Mouse (Mus musculus) testis, postnatal 14 days (tissue): ENCODE measurements around the gene Chid1.
A peak's percentile ranks its signal among the peaks of the same experiment; 100 is the strongest.

Experiments used
- DNase-seq: peaks from one replicate; pipeline ENCODE4 v3.0.0; 2021; ENCODE audit warnings: low spot score

Chid1 gene

GRCm38 (mm10) chr7:141558946-141559345 is 19.3 kb upstream of the Chid1 start:
- DNase-seq, result no peak

- no peak for DNase-seq
Measured at GRCm38 (mm10) chr7:141558329-141558776, 18.7 kb upstream of the Chid1 start.

DNA sequence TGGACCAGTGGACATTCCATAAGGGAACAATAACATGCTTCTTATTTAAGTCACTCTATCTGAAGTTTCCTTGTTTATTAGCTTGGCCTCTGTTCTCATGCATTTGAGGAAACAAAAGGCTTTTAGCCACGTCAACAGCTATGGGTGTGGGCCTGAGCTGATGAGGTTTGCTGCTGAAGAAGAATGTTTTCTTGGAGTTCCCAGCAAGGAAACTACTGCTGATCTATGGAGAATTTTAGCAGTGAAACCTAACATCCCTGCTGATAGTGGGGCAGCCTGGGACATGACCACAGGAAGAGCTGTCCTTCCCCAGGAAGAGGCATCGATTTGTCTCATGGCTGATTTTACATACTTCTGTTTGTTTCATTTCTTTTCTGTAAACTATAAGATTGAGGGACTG is 10.8 kb upstream of the Chid1 start:
- DNase-seq, result no peak

- no peak for DNase-seq
Measured at GRCm38 (mm10) chr7:141549432-141550061, 9.9 kb upstream of the Chid1 start.

DNA sequence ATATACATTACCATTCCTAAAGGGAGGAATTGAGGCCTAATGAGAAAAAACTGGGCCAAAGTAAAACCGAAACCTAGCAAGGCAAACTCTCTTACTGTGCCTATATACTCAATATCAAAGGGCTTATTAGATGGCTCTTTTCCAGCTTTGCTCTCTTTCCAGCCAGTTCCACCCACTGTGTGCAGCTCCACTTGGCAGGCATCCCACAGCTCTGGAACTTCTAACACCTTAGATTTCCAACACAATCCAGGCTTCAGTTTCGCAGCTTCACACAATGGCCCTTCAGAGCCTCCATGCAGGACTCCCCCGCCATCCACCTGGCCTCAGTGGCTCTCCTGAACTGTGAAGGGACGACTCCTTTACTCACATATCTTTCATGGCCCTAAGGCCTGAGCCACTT is 5.0 kb upstream of the Chid1 start:
- DNase-seq, result no peak

DNA sequence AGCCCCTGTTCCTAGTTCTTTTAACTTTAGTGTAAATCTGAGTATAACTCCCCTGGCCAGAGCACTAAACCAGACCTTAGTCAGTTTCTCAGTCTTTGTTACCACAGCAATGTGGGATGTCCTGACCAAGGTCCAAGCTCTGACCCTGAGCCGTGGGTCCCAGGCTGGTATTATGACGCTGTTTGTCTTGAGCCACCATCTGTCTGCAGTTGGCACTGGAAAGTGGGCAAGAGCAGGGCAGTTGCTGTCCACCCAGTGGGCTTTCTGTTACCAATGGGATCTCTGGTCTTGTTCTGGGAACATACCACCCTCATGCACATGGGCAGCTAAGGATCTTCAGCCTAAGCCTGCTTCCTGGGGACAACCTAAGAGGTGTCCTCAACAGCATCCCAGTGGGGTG is 2.9 kb upstream of the Chid1 start:
- DNase-seq, result no peak

GRCm38 (mm10) chr7:141541681-141542080 is 2.0 kb upstream of the Chid1 start:
- no peak for DNase-seq

GRCm38 (mm10) chr7:141540312-141541081 is 840 bp upstream of the Chid1 start:
- DNase-seq, result peak; percentile 46

- DNase-seq, result no peak
Measured at GRCm38 (mm10) chr7:141538852-141539555, 653 bp downstream of the Chid1 start.

- DNase-seq, result no peak
Measured at GRCm38 (mm10) chr7:141535570-141535969, 4.1 kb downstream of the Chid1 start.

- DNase-seq, result no peak
Measured at GRCm38 (mm10) chr7:141525580-141525925, 14.1 kb downstream of the Chid1 start.

GRCm38 (mm10) chr7:141524760-141525579 is 14.7 kb downstream of the Chid1 start:
- DNase-seq, result peak; percentile 38

DNA sequence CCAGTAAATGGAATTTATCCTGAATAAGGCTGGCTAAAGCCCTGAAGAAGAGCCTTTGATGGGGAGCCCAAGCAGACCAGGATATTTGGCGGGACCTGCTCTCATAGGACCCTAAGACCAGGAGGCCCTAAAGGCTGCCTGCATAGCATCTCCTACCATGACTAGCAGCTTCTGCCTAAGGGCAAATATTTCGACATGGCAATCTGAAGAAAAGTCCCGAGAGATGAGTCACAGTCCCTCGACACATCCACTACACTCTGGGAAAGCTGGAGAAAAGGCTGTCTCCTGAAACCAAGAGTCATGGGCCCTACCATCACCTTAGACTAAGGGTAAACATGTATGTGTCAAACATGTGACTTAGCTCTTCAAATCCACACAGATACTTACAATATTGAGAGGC is 15.4 kb downstream of the Chid1 start:
- no peak for DNase-seq

- DNase-seq, result no peak
Measured at GRCm38 (mm10) chr7:141523007-141523406, 16.6 kb downstream of the Chid1 start.

- no peak for DNase-seq
Measured at GRCm38 (mm10) chr7:141519795-141520194, 19.9 kb downstream of the Chid1 start.

DNA sequence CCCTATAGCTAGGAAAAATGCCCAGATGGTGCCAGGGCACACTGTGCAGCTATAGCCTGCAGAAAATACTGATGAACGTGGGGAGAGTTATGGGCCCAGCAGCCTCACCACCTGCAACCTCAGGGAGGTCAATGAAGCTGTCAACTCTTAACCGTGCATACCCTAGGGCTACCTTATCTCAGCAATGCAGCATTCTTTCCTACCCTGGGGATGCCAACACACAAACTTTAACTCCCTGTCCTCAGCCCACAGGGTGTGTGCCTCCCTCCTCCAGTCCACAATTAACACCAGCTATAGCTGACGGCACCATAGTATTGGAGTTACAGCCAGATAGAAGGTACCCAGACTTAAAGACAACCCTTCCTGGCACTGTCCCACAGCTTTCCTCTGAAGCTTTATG is 20.7 kb downstream of the Chid1 start:
- DNase-seq, result no peak

DNA sequence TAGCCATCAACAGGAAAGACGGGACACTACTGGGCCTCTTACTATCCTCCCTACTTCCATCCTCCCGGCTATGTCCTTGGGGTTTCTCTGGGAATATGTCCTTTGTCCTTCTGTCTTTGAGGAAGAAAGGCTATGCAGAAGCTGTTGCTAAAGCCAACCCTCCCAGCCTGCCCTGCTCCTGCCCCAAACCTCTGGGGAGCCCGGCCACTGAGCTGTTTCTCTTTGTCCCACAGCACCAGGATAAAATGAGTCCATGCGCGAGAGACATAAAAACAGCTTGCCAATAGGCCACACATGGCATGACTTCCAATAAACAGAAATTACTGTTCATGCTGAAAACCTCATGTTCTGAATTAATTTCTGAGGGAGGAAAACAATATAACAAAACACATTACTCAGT is 21.4 kb downstream of the Chid1 start:
- no peak for DNase-seq

DNA sequence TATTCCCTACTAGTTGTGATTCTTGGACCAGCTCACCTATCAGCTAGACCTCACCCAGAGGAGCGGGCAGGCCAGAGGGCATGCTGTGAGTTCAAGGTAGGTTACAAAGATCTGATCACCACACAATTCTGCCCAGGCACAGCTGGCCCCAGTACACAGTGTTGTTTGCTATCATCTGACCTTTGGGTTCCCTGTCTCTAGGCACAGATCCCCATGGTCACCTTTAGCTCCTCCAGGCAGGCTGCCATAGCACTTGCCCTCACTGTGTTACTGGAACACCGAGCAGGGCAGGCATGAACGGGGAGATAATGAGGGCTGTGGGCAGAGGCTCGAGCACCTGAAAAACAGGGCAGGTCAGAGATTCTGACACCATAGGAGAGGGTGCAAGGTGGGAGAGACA is 22.0 kb downstream of the Chid1 start:
- no peak for DNase-seq

DNA sequence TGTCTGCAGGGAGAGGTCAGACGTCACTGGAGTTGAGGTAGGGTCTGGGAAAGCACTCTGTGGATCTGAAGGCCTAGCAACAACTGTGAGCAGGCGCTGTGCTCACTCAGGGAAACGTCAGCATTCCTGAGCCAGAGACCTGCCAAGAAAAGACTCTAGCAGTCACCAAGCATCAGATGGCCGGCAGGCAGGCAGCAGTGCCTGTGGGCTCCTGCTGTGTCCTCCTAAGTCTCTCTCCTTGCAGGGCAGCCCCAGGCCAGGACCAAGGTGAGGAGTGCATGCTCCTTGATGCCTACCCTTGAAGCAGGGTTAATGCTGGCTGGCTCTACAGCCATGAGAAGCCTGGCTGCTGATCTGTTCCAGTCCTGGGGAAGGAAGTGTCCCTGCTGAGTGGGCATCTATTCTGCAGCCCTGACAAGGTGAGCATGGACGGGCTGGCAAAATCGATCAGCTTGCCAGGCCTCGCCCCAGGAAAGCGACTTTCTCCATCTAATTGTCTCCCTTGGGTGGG is 28.9 kb downstream of the Chid1 start:
- no peak for DNase-seq

GRCm38 (mm10) chr7:141510196-141510595 is 29.5 kb downstream of the Chid1 start:
- DNase-seq, result no peak

DNA sequence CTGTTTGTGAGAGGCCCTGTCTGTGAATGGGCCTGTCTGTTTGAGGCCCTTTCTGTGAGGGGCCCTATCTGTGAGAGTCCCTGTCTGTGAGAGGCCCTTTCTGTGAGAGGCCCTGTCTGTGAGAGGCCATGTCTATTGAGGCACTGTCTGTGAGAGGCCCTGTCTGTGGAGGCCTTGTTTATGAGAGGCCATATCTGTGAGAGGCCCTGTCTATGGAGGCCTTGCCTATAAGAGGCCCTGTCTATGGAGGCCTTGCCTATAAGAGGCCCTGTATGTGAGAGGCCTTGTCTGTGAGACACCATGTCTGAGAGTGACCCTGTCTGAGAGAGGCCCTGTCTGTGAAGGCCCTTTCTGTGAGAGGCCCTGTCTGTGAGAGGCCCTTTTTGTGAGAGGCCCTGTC is 31.5 kb downstream of the Chid1 start:
- no peak for DNase-seq

DNA sequence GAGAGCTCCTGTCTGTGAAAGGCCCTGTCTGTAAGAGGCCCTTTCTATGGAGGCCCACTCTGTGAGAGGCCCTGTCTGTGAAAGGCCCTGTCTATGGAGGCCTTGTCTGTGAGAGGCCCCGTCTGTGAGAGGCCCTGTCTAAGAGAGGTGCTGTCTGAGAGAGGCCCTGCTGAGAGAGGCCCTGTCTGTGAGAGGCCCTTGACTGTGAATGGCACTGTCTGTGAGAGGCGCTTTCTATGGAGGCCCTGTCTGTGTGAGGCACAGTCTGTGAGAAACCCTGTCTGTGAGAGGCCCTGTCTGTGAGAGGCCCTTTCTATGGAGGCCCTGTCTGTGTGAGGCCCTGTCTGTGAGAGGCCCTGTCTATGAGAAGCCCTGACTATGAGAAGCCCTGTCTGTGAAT is 33.4 kb downstream of the Chid1 start:
- no peak for DNase-seq
